Mouse (Mus musculus) CH12.LX (cell line): ENCODE data around the gene Fam50a. TPM values are rescaled to one million over a fixed set of nuclear protein-coding genes. Genes with fewer than 3 reads are reported as not detected.
A peak's percentile ranks its signal among the peaks of the same experiment; 100 is the strongest.

Experiments used
- DNase-seq: peaks from one replicate; pipeline ENCODE4 v3.0.0-alpha.2; 2013; ENCODE audit errors: extremely low read depth
- H3K27ac ChIP-seq: 2 replicates; pipeline ENCODE4 v1.5.1; 2012; ENCODE audit warnings: low read depth, mild to moderate bottlenecking, control low read depth, moderate library complexity; ENCODE audit not compliant: insufficient read depth
- H3K27me3 ChIP-seq: replicated peaks from 2 replicates; pipeline ENCODE3; 2012; ENCODE audit warnings: inconsistent platforms
- H3K36me3 ChIP-seq, 2 experiments: replicated peaks in 1 of 2; 2 replicates each; pipeline versions ENCODE3 to v1.6.1; 2012; ENCODE audit warnings: inconsistent platforms in 1 of 2, low read length in 1 of 2, mild to moderate bottlenecking in 1 of 2, mixed read lengths in 1 of 2, moderate library complexity in 1 of 2; ENCODE audit not compliant: control insufficient read depth in 1 of 2, insufficient read depth in 1 of 2
- H3K4me1 ChIP-seq, 2 experiments: 2 replicates each; pipeline ENCODE4 v1.6.1; 2012; ENCODE audit warnings: inconsistent platforms in 1 of 2, moderate library complexity in 1 of 2; ENCODE audit not compliant: insufficient read depth in 2 of 2, control insufficient read depth in 1 of 2
- H3K4me2 ChIP-seq: 2 replicates; pipeline ENCODE4 v1.6.1; 2012; ENCODE audit warnings: low read depth, mild to moderate bottlenecking, control low read depth; ENCODE audit not compliant: poor library complexity, insufficient read depth, severe bottlenecking
- H3K4me3 ChIP-seq, 3 experiments: fragments of 150-350 bp in 1 of 3; sonication (generic) in 1 of 3; replicated peaks in 1 of 3; 2 replicates each; pipeline versions ENCODE3 to v1.5.1; 2011 to 2012; ENCODE audit warnings: low read depth in 2 of 3, low read length in 2 of 3, mild to moderate bottlenecking in 2 of 3, moderate library complexity in 2 of 3, control low read depth in 1 of 3, improper control_type of control experiment in 1 of 3, inconsistent platforms in 1 of 3, mixed read lengths in 1 of 3; ENCODE audit not compliant: poor library complexity in 1 of 3
- H3K79me2 ChIP-seq: replicated peaks from 2 replicates; pipeline ENCODE4 v1.6.1; 2012; ENCODE audit warnings: mild to moderate bottlenecking, moderate library complexity; ENCODE audit not compliant: control insufficient read depth, poor library complexity, insufficient read depth, severe bottlenecking; ENCODE audit errors: extremely low read depth
- H3K9ac ChIP-seq: 2 replicates; pipeline ENCODE4 v1.6.1; 2012; ENCODE audit warnings: low read depth, mild to moderate bottlenecking, control low read depth, moderate library complexity; ENCODE audit not compliant: insufficient read depth
- H3K9me3 ChIP-seq: replicated peaks from 2 replicates; pipeline ENCODE3; 2012; ENCODE audit warnings: low read length, inconsistent platforms, mixed read lengths
- CHD1 ChIP-seq: IDR thresholded peaks from 2 replicates; pipeline ENCODE4 v1.6.1; 2012; ENCODE audit warnings: low read depth, low read length, improper control_type of control experiment, inconsistent platforms
- CTCF ChIP-seq, 2 experiments: IDR thresholded peaks in 1 of 2; conservative IDR thresholded peaks in 1 of 2; 2 replicates each; pipeline ENCODE4 v1.5.1; 2011 to 2012; ENCODE audit warnings: low read depth in 2 of 2, low read length in 2 of 2, improper control_type of control experiment in 1 of 2, inconsistent platforms in 1 of 2, mild to moderate bottlenecking in 1 of 2, moderate library complexity in 1 of 2
- ELF1 ChIP-seq: IDR thresholded peaks from 2 replicates; pipeline ENCODE4 v1.6.1; 2014; ENCODE audit warnings: low read depth, mild to moderate bottlenecking, inconsistent platforms, low read length, improper control_type of control experiment
- ETS1 ChIP-seq: conservative IDR thresholded peaks from 2 replicates; pipeline ENCODE4 v1.6.1; 2012; ENCODE audit warnings: low read depth, mild to moderate bottlenecking, inconsistent platforms, low read length, improper control_type of control experiment, moderate library complexity
- HCFC1 ChIP-seq: IDR thresholded peaks from 2 replicates; pipeline ENCODE4 v1.6.1; 2012; ENCODE audit warnings: low read depth, mild to moderate bottlenecking, inconsistent platforms, low read length, improper control_type of control experiment
- IRF4 ChIP-seq: IDR thresholded peaks from 2 replicates; pipeline ENCODE4 v1.6.1; 2014; ENCODE audit warnings: low read depth, mild to moderate bottlenecking, inconsistent platforms, low read length, improper control_type of control experiment
- JUN ChIP-seq: IDR thresholded peaks from 2 replicates; pipeline ENCODE4 v1.6.1; 2011; ENCODE audit warnings: low read depth, mild to moderate bottlenecking, low read length, improper control_type of control experiment, moderate library complexity; ENCODE audit not compliant: insufficient read depth
- JUND ChIP-seq: conservative IDR thresholded peaks from 2 replicates; pipeline ENCODE4 v1.6.1; 2011; ENCODE audit warnings: low read depth, low read length, improper control_type of control experiment
- KAT2A ChIP-seq: IDR thresholded peaks from 2 replicates; pipeline ENCODE4 v1.6.1; 2012; ENCODE audit warnings: low read length, improper control_type of control experiment, inconsistent platforms; ENCODE audit not compliant: insufficient replicate concordance
- MAFK ChIP-seq: IDR thresholded peaks from 2 replicates; pipeline ENCODE4 v1.6.1; 2011; ENCODE audit warnings: low read length, improper control_type of control experiment; ENCODE audit not compliant: insufficient replicate concordance
- MAZ ChIP-seq: IDR thresholded peaks from 2 replicates; pipeline ENCODE4 v1.6.1; 2012; ENCODE audit warnings: low read depth, mild to moderate bottlenecking, inconsistent platforms, low read length, improper control_type of control experiment, moderate library complexity
- MYC ChIP-seq: IDR thresholded peaks from 2 replicates; pipeline ENCODE4 v1.6.1; 2011; ENCODE audit warnings: low read depth, mild to moderate bottlenecking, improper control_type of control experiment, low read length
- NELFE ChIP-seq: IDR thresholded peaks from 2 replicates; pipeline ENCODE4 v1.6.1; 2011; ENCODE audit warnings: low read depth, low read length, improper control_type of control experiment
- POLR2A ChIP-seq: IDR thresholded peaks from 2 replicates; pipeline ENCODE4 v1.6.1; 2011; ENCODE audit warnings: low read depth, mild to moderate bottlenecking, improper control_type of control experiment, low read length
- RAD21 ChIP-seq: IDR thresholded peaks from 2 replicates; pipeline ENCODE4 v1.6.1; 2011; ENCODE audit warnings: low read depth, mild to moderate bottlenecking, low read length, improper control_type of control experiment, moderate library complexity
- RCOR1 ChIP-seq: conservative IDR thresholded peaks from 2 replicates; pipeline ENCODE4 v1.6.1; 2012; ENCODE audit warnings: low read depth, mild to moderate bottlenecking, inconsistent platforms, low read length, improper control_type of control experiment
- SIN3A ChIP-seq: IDR thresholded peaks from 2 replicates; pipeline ENCODE4 v1.6.1; 2012; ENCODE audit warnings: low read length, improper control_type of control experiment, inconsistent platforms
- TBP ChIP-seq: conservative IDR thresholded peaks from 2 replicates; pipeline ENCODE4 v1.6.1; 2011; ENCODE audit warnings: low read depth, low read length, improper control_type of control experiment
- TCF12 ChIP-seq: IDR thresholded peaks from 2 replicates; pipeline ENCODE4 v1.6.1; 2014; ENCODE audit warnings: low read depth, mild to moderate bottlenecking, inconsistent platforms, low read length, improper control_type of control experiment
- UBTF ChIP-seq: IDR thresholded peaks from 2 replicates; pipeline ENCODE4 v1.6.1; 2012; ENCODE audit warnings: low read depth, mild to moderate bottlenecking, inconsistent platforms, low read length, improper control_type of control experiment, moderate library complexity
- ZKSCAN1 ChIP-seq: IDR thresholded peaks from 2 replicates; pipeline ENCODE4 v1.6.1; 2012; ENCODE audit warnings: low read depth, inconsistent platforms, low read length, improper control_type of control experiment, borderline replicate concordance
- ZMIZ1 ChIP-seq: IDR thresholded peaks from 2 replicates; pipeline ENCODE4 v1.6.1; 2012; ENCODE audit warnings: low read depth, mild to moderate bottlenecking, inconsistent platforms, low read length, improper control_type of control experiment
- ZNF384 ChIP-seq: IDR thresholded peaks from 2 replicates; pipeline ENCODE4 v1.6.1; 2012; ENCODE audit warnings: low read depth, low read length, improper control_type of control experiment, inconsistent platforms
- dilution Hi-C: fragments of 300-500 bp; cut with MboI; formaldehyde crosslinking; loops from 2 replicates; pipeline ENCODE4 v1.14.3; 2020; ENCODE audit warnings: low sequenced_read_pairs; ENCODE audit not compliant: extremely low pct_unique_long_range_greater_than_20kb, extremely low pct_ligation_motif_present
- in situ Hi-C: fragments of 300-500 bp; cut with MboI; formaldehyde crosslinking; loops from 3 replicates; pipeline ENCODE4 v1.14.3; 2019; ENCODE audit warnings: low sequenced_read_pairs, low pct_ligation_motif_present, low pct_unique_long_range_greater_than_20kb, mixed read lengths
- polyA plus RNA-seq: library from polyadenylated mRNA; unstranded; fragments of >175 nt; gene quantifications from 2 replicates; pipeline ENCODE4 v1.2.1, GENCODE M21; 2012; ENCODE audit warnings: low read depth; ENCODE audit not compliant: insufficient read length
- total RNA-seq, 2 experiments: library from RNA; depleted of rRNA; stranded (reverse); fragments of 300-350 nt in 1 of 2; fragments of >200 nt in 1 of 2; gene quantifications; 2 replicates each; pipeline ENCODE4 v1.2.3; 2012 to 2014

The Fam50a gene
- total and polyA plus RNA-seq, 3 experiments = 8.3 to 47.0 (median 30.4) TPM

DNA sequence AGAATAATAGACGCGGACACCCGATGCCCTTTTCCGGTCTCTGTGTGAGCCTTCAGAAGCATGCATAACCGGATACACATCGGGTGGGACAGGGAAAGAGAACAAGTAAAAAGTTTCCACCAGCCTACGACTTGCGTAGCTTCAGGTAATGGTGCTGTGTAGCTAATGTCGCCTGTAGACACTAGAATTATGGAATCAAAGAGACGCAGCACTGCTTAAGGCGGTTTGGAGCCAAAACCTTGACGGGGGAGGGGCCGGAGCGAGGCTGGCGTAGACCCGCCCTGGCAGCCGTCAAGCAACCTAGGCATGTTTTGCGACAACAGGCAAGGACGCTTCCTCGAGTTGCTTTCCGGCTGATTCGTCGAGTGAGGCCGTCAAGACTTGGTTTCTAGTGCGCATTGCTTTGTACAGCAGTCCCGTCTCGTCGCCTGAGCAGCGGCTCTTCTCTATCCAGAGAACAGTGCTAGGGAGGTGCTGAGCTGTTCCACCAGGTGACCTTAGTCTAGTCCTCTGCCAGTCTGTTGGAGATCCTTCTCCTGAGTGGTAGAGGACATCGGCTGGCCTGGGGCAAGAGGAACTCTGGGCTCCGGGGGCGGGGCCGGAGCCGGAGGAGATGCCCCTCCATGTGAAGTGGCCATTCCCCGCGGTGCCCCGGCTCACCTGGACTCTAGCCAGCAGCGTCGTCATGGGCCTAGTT is 30.3 kb upstream of the Fam50a start:
- DNase-seq = peak; percentile 83
- H3K79me2 ChIP-seq = peaks cover 11% of the 10 kb centered on the region
- in situ Hi-C loops (no loop called here), dilution Hi-C loops (no loop called here)
- H3K36me3 ChIP-seq = peaks cover 1 to 22% of the 10 kb centered on the region in 2 experiments
- peak overlapping the region; percentile 78 for H3K4me2 ChIP-seq
- TF ChIP-seq CTCF (conservative IDR thresholded peaks at IDR 0.05 in 1 of 2, IDR thresholded peaks at IDR 0.05 in 1 of 2; ENCODE audit: low read depth in 2 of 2, low read length in 2 of 2) = no peak
- no peak for TF ChIP-seq ZKSCAN1
- TF ChIP-seq MAZ = no peak
- 0 out of 2 replicates have a peak, but pooled peaks have one; percentile 2 for TF ChIP-seq MYC
- TF ChIP-seq NELFE = peak; percentile 49; the same call in 1 of the 2 replicates
- no peak for TF ChIP-seq ETS1
- no peak for TF ChIP-seq TCF12
- TF ChIP-seq ELF1 = peak; percentile 49; the same call in 1 of the 2 replicates
- no peak for TF ChIP-seq JUND
- TF ChIP-seq JUN = no peak
- TF ChIP-seq ZMIZ1 = 0 out of 2 replicates have a peak, but pooled peaks have one; percentile 45
- TF ChIP-seq SIN3A = peak; percentile 42; the same call in 1 of the 2 replicates
- TF ChIP-seq HCFC1 = peak; percentile 70
- peak; percentile 62; the same call in 1 of the 2 replicates for TF ChIP-seq TBP
- peak; percentile 72 for TF ChIP-seq POLR2A
- TF ChIP-seq KAT2A = 0 out of 2 replicates have a peak, but pooled peaks have one; percentile 9
- peaks cover 0 to 10% of the 10 kb centered on the region in 2 experiments; a peak in 2 of 4 replicates for H3K4me1 ChIP-seq
- H3K4me3 ChIP-seq = peak overlapping the region; percentile 71 to 97 (median 76)
- H3K9ac ChIP-seq = peak overlapping the region; percentile 93
- no peaks in the 10 kb centered on the region for H3K9me3 ChIP-seq
- H3K27me3 ChIP-seq = no peaks in the 10 kb centered on the region
- peak overlapping the region; percentile 80 for H3K27ac ChIP-seq

DNA sequence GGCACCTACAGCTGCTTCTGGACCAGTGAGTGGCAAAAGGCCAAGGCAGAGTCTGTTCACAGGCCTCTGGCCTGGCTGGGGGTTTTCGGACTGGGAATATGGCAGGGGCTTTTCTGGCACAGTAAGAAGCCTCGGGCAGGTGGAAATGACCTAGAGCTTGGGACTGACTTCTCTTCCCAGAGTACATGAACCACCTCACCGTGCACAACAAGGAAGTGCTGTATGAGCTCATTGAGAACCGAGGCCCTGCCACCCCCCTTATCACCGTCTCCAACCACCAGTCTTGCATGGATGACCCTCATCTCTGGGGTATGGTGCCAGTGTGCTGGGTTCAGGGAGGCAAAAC is 29.8 kb upstream of the Fam50a start:
- in situ Hi-C loops (no loop called here), dilution Hi-C loops (no loop called here)
- Histone ChIP-seq H3K36me3 (peaks cover 4 to 27% of the 10 kb centered on the region in 2 experiments), H3K9ac (peak overlapping the region; percentile 93), H3K9me3 (no peaks in the 10 kb centered on the region), H3K27ac (peak overlapping the region; percentile 80; the same call in 1 of the 2 replicates), H3K4me2 (peak overlapping the region; percentile 78), H3K4me3 (peak overlapping the region; percentile 71 to 97 (median 76)), H3K79me2 (peaks cover 11% of the 10 kb centered on the region), H3K4me1 (peaks cover 0 to 10% of the 10 kb centered on the region in 2 experiments; a peak in 2 of 4 replicates), H3K27me3 (no peaks in the 10 kb centered on the region)
- TF ChIP-seq CHD1 (no peak), UBTF (no peak), RAD21 (no peak), RCOR1 (no peak), JUND (no peak), IRF4 (no peak), ZNF384 (no peak), POLR2A (no peak), SIN3A (no peak), MAFK (no peak)
- no peak for DNase-seq
